Mouse (Mus musculus) neural tube, embryonic 11.5 days (tissue): ENCODE measurements around the gene Ran. TPM values are rescaled to one million over a fixed set of nuclear protein-coding genes. Genes with fewer than 3 reads are reported as not detected.

Experiments used
- ATAC-seq: fragments of 200-750 bp; cut with Nextera tagmentation; 2 replicates; pipeline ENCODE4 v1.8.0; 2017; ENCODE audit warnings: moderate number of reproducible peaks, mild to moderate bottlenecking, moderate TSS enrichment, moderate library complexity; ENCODE audit not compliant: insufficient read depth, low FRiP score, low TSS enrichment
- DNase-seq: peaks from one replicate; pipeline ENCODE4 v3.0.0-alpha.2; 2015; ENCODE audit warnings: low spot score
- H3K27ac ChIP-seq: fragments of 300-500 bp; sonication (generic); 2 replicates; pipeline ENCODE4 v1.5.1; 2014; ENCODE audit warnings: low read depth, mild to moderate bottlenecking, low read length
- H3K27me3 ChIP-seq: fragments of 300-500 bp; sonication (generic); 2 replicates; pipeline ENCODE4 v1.6.1; 2014; ENCODE audit warnings: mild to moderate bottlenecking, low read length, mixed read lengths; ENCODE audit not compliant: control insufficient read depth, insufficient read depth
- H3K36me3 ChIP-seq: fragments of 300-500 bp; sonication (generic); 2 replicates; pipeline ENCODE4 v1.6.1; 2014; ENCODE audit warnings: mild to moderate bottlenecking, low read length, moderate library complexity, mixed read lengths; ENCODE audit not compliant: control insufficient read depth, insufficient read depth
- H3K4me1 ChIP-seq: fragments of 300-500 bp; sonication (generic); 2 replicates; pipeline ENCODE4 v1.6.1; 2014; ENCODE audit warnings: low read length, mixed read lengths; ENCODE audit not compliant: control insufficient read depth, insufficient read depth
- H3K4me2 ChIP-seq: fragments of 300-500 bp; sonication (generic); 2 replicates; pipeline ENCODE4 v1.6.1; 2014; ENCODE audit warnings: low read depth, mild to moderate bottlenecking, moderate library complexity
- H3K4me3 ChIP-seq: fragments of 300-500 bp; sonication (generic); 2 replicates; pipeline ENCODE4 v1.5.1; 2014; ENCODE audit warnings: low read depth, low read length
- H3K9ac ChIP-seq: fragments of 300-500 bp; sonication (generic); 2 replicates; pipeline ENCODE4 v1.6.1; 2014; ENCODE audit warnings: mild to moderate bottlenecking, low read length
- H3K9me3 ChIP-seq: fragments of 300-500 bp; sonication (generic); 2 replicates; pipeline ENCODE4 v1.6.1; 2016; ENCODE audit warnings: low read length; ENCODE audit not compliant: control insufficient read depth
- WGBS: fragments of 180-500 bp; shearing (Covaris S2); extraction: QIAGEN DNeasy Blood & Tissue Kit; methylation state at CpG from one replicate; pipeline ENCODE4 v1.1.7; 2014; 5-methylcytosine and 5-hydroxymethylcytosine counted together
- polyA plus RNA-seq: library from polyadenylated mRNA; unstranded; fragments of >200 nt; fragmentation: Nextera tagmentation; extraction: Ambion mirVana; gene quantifications from 2 replicates; pipeline ENCODE4 v1.2.1, GENCODE M21; 2014

The Ran gene
- polyA plus RNA-seq, 1 experiment from 2014 or later: 781 TPM

DNA sequence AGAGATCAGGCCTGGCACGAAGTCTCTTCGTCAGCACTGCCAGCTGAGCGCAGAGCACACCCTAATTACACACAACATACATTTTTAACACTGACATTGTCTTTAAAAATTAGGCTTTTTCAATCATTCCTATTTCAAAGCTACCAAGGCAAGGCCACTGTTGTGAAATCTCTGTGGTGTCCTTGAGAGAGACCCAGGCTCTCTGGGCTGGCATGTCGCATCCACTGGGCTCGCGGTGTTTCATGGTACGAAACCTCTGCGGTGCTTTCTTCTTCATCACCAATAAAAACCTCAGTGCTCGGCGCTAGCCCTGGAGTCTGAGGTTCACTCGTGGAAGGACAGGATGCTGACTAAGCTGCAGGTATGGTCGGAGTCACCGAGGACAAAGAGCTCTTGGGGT is 33.9 kb upstream of the Ran start:
- Histone ChIP-seq H3K4me2 (no peak overlapping the region), H3K4me1 (no peaks in the 10 kb centered on the region), H3K27ac (no peak overlapping the region), H3K4me3 (no peak overlapping the region), H3K9ac (no peak overlapping the region), H3K27me3 (no peaks in the 10 kb centered on the region), H3K36me3 (no peaks in the 10 kb centered on the region; the same call in 1 of the 2 replicates), H3K9me3 (no peaks in the 10 kb centered on the region)
- DNase-seq: no peak
- 95% methylated on average over 13 of the region's 13 CpGs for WGBS
- no peak for ATAC-seq

DNA sequence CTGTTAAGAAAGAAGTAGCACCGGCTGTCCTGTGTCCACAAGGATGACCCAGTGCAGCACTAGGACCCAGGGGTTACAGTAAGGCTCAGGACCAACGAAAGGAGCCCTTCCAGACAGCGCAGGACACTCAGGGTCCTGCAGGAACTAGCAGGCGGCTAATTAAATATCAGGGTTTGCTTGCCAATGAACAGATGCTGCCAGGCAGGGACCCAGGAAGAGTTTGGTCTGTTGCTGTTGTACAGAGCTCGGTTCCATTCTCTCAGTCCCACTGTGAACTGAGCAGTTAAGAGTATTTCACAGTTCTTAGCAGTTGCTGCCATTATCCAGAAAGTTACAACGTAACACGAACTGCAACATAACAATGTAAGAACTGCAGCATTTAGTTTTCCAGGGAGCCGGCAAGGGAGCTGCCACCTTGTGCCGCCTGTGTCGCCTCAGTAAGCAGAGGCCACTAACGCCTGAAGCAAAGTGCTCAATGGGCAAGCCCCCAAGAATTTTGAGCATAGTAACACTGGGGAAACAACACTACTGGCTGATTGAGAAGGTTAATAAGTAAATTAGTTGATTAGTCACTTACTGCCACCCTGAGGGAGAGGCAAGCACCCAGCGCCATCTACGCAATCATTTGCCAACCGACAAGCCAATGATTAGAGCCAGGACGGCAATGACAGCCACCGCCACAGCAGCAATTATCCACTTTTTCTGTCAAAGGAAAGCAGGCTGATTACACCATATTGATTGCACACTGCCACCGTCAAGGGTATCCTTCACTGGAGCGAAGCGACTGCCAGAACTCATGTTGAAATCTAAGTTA is 32.5 kb upstream of the Ran start:
- Histone ChIP-seq H3K9me3 (no peaks in the 10 kb centered on the region), H3K27me3 (no peaks in the 10 kb centered on the region), H3K4me3 (no peak overlapping the region), H3K27ac (no peak overlapping the region), H3K4me2 (no peak overlapping the region), H3K9ac (no peak overlapping the region), H3K4me1 (no peaks in the 10 kb centered on the region), H3K36me3 (peaks cover 2% of the 10 kb centered on the region; the same call in 1 of the 2 replicates)
- WGBS: 83% methylated on average over 19 of the region's 19 CpGs
- no peak for ATAC-seq
- DNase-seq: no peak

DNA sequence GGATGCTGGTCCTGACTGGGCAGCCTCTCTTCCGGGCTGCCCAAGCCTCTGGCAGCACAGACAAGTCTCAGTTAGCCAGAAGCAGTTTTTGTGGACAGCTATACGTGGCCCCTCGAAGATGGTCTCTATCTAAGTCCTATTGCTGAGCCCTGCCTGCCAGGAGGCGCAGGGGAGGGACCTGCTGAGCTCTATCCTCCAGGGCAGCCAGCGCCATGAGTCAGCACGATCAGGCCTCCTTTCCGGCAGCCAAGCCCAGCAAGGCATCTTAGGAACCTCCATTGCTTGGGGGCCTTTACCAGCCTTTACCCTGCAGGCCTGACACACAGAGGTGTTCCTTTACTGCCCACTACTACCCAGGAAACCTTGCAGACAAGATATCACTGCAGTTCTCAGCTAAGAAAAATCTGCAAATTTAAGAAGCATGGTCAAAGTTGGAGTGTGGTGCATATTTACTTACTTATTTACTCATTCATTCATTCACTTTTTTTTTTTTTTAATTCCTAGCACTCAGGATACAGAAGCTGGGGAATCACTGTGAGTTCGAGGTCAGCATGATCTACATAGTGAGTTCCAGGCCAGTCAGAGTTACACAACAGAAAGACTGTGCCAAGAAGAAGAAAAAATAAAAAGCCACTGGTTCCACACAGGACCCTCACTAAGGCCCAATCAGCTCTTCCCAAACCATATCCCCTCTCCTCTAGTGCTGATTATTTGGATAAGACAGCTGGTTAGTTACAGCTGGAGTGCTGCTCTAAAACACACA is 19.0 kb upstream of the Ran start:
- Histone ChIP-seq H3K9ac (no peak overlapping the region), H3K4me3 (no peak overlapping the region), H3K9me3 (no peaks in the 10 kb centered on the region), H3K36me3 (no peaks in the 10 kb centered on the region), H3K4me1 (peaks cover 3% of the 10 kb centered on the region; the same call in 1 of the 2 replicates), H3K4me2 (no peak overlapping the region), H3K27ac (no peak overlapping the region), H3K27me3 (no peaks in the 10 kb centered on the region)
- WGBS: 57% methylated on average over 8 of the region's 8 CpGs
- ATAC-seq (no peak), DNase-seq (no peak)

DNA sequence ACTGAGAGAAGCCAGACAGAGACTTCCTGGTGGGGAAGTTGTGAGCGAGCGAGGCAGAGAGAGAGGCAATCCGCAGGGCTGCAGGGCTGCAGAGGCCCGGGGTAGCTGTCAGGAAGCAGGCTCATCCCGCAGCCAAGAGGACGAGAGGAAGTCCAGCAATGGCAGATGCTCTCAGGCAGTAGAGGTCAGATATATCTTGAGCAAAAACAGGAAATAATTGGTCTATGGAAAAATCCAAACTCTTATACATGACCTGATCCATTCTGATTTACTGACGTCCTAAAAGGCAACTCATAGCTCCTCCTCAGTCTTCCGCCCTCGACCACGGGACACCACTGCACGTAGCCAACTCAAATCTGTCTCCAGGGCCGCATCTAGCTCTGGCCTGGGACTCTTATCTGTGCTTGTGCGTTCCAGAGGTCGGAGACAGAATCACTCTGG is 17.3 kb upstream of the Ran start:
- no peak for ATAC-seq
- Histone ChIP-seq H3K27ac (no peak overlapping the region), H3K27me3 (no peaks in the 10 kb centered on the region), H3K4me3 (no peak overlapping the region), H3K9ac (no peak overlapping the region), H3K4me1 (peaks cover 8% of the 10 kb centered on the region), H3K4me2 (no peak overlapping the region), H3K36me3 (no peaks in the 10 kb centered on the region), H3K9me3 (no peaks in the 10 kb centered on the region)
- WGBS: 61% methylated on average over 14 of the region's 14 CpGs
- DNase-seq: no peak

DNA sequence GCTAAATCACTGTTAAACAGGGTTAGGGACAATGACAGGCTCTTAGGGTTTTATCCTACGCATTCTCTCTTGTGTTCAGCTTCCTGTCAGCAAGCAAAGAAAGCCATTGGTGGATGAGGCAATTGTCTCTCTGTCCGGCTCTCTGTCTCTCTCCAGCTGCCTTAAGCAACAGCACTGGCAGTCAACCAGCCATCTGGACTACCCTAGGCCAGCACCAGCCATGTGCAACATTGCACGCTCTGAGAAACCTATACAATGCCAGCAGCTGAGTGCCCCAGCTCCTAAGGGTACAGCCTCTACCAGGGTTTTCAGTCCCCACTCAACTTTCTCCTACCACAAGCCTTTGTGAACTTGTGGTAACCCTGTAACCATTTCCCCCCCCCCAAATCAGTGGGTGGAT is 14.5 kb upstream of the Ran start:
- Histone ChIP-seq H3K4me3 (no peak overlapping the region), H3K27ac (no peak overlapping the region), H3K36me3 (no peaks in the 10 kb centered on the region), H3K4me1 (peaks cover 11% of the 10 kb centered on the region), H3K9me3 (no peaks in the 10 kb centered on the region), H3K4me2 (no peak overlapping the region), H3K9ac (no peak overlapping the region), H3K27me3 (no peaks in the 10 kb centered on the region)
- WGBS: 87% methylated on average over 3 of the region's 3 CpGs
- DNase-seq (no peak), ATAC-seq (no peak)

DNA sequence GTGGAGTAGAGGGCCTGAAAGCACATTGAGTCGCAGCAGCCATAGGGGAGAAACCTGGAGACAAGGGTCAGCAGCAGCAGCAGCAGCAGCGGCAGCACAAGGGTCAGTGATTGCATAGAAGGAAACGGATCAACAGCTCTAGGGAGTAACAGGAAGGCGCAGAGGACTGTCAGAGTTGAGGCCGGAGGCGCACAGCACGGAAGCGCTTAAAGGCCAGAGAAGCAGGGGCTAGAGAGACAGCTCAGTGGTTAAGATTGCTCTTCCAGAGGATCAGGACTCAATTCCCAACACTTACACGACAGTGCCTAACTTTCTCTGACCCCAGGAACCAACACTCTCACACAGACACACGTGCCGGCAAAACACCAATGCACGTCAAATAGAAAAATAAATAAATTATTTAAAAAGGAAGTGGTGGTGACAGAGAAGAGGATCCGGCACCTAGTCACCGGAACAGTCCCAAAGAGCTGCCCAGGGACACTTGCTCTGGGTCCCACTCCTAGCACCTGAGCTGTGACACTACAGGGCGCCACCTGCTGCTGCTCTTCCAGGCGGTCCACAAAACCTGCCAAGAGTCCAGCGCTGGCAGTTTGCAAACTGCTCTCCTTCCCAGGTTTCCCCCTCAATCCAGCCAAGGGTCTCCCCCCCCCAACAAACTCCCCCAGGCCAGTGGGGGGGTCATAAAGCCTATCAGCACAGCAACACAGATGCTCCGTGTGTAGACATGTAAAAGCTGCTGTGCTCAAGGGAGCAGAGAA is 13.7 kb upstream of the Ran start:
- H3K9ac ChIP-seq: no peak overlapping the region
- ATAC-seq (no peak), DNase-seq (no peak)
- no peak overlapping the region for H3K27ac ChIP-seq
- H3K27me3 ChIP-seq: no peaks in the 10 kb centered on the region
- no peaks in the 10 kb centered on the region for H3K36me3 ChIP-seq
- no peak overlapping the region; the same call in 1 of the 2 replicates for H3K4me3 ChIP-seq
- H3K4me1 ChIP-seq: peaks cover 9% of the 10 kb centered on the region
- WGBS: 81% methylated on average over 18 of the region's 18 CpGs
- 0 out of 2 replicates have a peak overlapping the region, but pooled peaks have one; percentile 16 for H3K4me2 ChIP-seq
- no peaks in the 10 kb centered on the region for H3K9me3 ChIP-seq

DNA sequence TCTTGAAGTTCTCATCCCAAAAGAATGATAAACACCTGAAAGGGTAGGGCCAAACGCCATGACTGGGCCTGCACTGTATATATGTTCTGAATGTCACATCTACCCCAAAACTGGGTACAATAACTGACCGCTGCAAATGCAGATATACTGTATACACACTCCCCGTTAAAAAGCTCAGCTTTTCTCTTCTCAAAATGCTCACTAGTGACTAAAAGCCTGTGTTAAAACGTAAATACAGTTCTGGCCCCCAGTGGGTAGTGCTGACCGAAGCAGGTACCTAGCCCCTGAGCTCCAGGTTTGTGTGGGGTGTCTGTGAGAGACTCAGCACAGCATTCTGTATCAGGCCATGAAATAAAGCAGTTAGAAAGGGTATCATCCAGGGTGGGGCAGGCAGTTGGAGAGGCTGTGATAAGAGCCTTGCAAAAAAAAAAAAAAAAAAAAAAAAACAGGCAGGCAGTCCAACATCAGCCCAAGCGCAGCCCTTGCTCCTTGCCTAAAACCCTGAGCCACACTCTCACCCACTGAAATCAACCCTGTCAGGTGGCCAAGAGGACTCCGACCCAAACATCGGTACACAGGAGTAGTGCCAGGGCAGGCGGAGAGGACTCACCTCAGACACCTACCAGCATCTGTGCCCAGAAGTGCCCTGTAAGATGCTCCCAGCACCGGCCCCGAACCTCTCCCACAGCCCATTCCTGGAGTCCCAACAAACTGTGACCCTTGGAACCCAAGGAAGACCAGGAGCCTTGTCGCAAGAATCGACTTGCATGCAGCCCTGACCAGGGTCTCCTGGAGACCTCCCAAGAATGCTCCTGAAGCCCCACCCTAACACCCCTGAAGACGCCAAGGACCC is 12.5 kb upstream of the Ran start:
- Histone ChIP-seq H3K36me3 (no peaks in the 10 kb centered on the region), H3K4me2 (peak overlapping the region; percentile 90), H3K4me1 (peaks cover 9% of the 10 kb centered on the region), H3K9me3 (no peaks in the 10 kb centered on the region), H3K4me3 (peak overlapping the region; percentile 72), H3K27me3 (no peaks in the 10 kb centered on the region), H3K27ac (0 out of 2 replicates have a peak overlapping the region, but pooled peaks have one; percentile 34), H3K9ac (peak overlapping the region; percentile 78)
- WGBS: 58% methylated on average over 14 of the region's 14 CpGs
- DNase-seq (no peak), ATAC-seq (no peak)

DNA sequence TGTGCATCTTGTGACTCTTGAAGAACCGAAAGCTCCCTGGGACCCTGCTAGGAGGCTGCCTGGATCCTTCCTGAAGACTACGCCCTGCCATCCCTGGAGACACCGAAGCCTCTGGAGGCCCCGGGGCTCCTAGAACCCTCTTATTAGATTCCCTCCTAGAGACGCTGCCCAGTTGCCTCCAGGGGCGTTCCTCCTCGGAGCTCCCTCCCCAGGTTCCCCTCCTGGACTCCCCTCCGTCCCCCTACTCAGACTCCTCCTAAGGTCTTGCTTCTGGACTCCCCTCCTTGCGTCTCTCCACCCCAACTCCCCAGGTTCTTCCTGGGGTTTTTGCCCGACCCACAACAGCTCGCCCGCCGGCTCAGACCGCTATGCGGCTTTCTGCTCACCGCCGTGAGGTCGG is 11.9 kb upstream of the Ran start:
- peak; percentile 51 for DNase-seq
- no peaks in the 10 kb centered on the region for H3K36me3 ChIP-seq
- peak; percentile 72; the same call in 1 of the 2 replicates for ATAC-seq

More for the DNA sequence above, 11.9 kb upstream of the Ran start:
- 0 out of 2 replicates have a peak overlapping the region, but pooled peaks have one; percentile 34 for H3K27ac ChIP-seq
- peak overlapping the region; percentile 90 for H3K4me2 ChIP-seq
- H3K27me3 ChIP-seq: no peaks in the 10 kb centered on the region
- peaks cover 9% of the 10 kb centered on the region for H3K4me1 ChIP-seq
- WGBS: under 1% methylated on average over 18 of the region's 18 CpGs
- H3K9ac ChIP-seq: peak overlapping the region; percentile 78
- H3K4me3 ChIP-seq: peak overlapping the region; percentile 72
- no peaks in the 10 kb centered on the region for H3K9me3 ChIP-seq
